Mouse (Mus musculus) liver, embryonic 15.5 days (tissue): ENCODE data around the gene E130309D02Rik. TPM values are rescaled to one million over a fixed set of nuclear protein-coding genes. Genes with fewer than 3 reads are reported as not detected.

Source experiments
- ATAC-seq: fragments of 200-750 bp; cut with Nextera tagmentation; 2 replicates; pipeline ENCODE4 v1.8.0; 2017; ENCODE audit warnings: moderate number of reproducible peaks, mild to moderate bottlenecking, moderate library complexity; ENCODE audit not compliant: insufficient read depth
- H3K27ac ChIP-seq: fragments of 300-500 bp; sonication (generic); replicated peaks from 2 replicates; pipeline ENCODE4 v1.5.1; 2015; ENCODE audit warnings: mild to moderate bottlenecking, inconsistent platforms
- H3K27me3 ChIP-seq: fragments of 300-500 bp; sonication (generic); 2 replicates; pipeline ENCODE4 v1.6.1; 2015; ENCODE audit warnings: mild to moderate bottlenecking, inconsistent platforms
- H3K36me3 ChIP-seq: fragments of 300-500 bp; sonication (generic); replicated peaks from 2 replicates; pipeline ENCODE4 v1.6.1; 2015; ENCODE audit warnings: moderate library complexity, mild to moderate bottlenecking, inconsistent platforms
- H3K4me1 ChIP-seq: fragments of 300-500 bp; sonication (generic); replicated peaks from 2 replicates; pipeline ENCODE4 v1.6.1; 2015; ENCODE audit warnings: inconsistent platforms
- H3K4me2 ChIP-seq: fragments of 300-500 bp; sonication (generic); 2 replicates; pipeline ENCODE4 v1.6.1; 2015; ENCODE audit warnings: moderate library complexity, mild to moderate bottlenecking, inconsistent platforms
- H3K4me3 ChIP-seq: fragments of 300-500 bp; sonication (generic); replicated peaks from 2 replicates; pipeline ENCODE4 v1.5.1; 2015; ENCODE audit warnings: mild to moderate bottlenecking, inconsistent platforms
- H3K9ac ChIP-seq: fragments of 300-500 bp; sonication (generic); 2 replicates; pipeline ENCODE4 v1.6.1; 2015; ENCODE audit warnings: moderate library complexity, mild to moderate bottlenecking, inconsistent platforms
- H3K9me3 ChIP-seq: fragments of 300-500 bp; sonication (generic); replicated peaks from 2 replicates; pipeline ENCODE4 v1.6.1; 2016; ENCODE audit warnings: inconsistent platforms
- WGBS: fragments of 180-500 bp; shearing (Covaris S2); methylation state at CpG from one replicate; pipeline ENCODE4 v1.1.7; 2015; ENCODE audit warnings: mixed read lengths; ENCODE audit not compliant: insufficient replicate concordance; 5-methylcytosine and 5-hydroxymethylcytosine counted together
- polyA plus RNA-seq: library from polyadenylated mRNA; unstranded; fragments of >200 nt; fragmentation: Nextera tagmentation; extraction: Ambion mirVana; gene quantifications from 2 replicates; pipeline ENCODE4 v1.2.1, GENCODE M21; 2015

The E130309D02Rik gene
- polyA plus RNA-seq, 1 experiment from 2014 or later, result 21.8 TPM

DNA sequence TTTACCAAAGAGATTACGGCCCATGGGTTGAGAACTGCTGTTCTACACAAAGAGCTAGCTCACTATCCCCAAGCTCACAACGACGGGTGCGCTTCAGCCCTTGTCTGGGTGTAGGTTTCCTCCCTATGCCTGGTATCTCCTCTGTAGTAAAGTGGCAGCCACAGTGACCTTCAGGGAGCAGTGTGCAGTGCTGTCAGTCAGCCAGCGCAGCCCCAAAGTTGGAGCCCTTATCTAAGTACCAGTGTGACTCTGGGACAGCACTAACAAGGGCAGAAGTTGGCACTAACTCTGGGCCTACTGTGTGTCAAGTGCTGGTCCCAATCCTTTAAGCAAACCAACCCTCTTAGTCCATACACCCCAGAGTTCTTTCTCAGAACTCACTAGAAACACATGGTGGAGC is 6.3 kb downstream of the E130309D02Rik start:
- Histone ChIP-seq H3K27ac (no peak overlapping the region), H3K9me3 (no peaks in the 10 kb centered on the region), H3K27me3 (no peaks in the 10 kb centered on the region), H3K4me3 (no peak overlapping the region), H3K4me2 (no peak overlapping the region), H3K36me3 (peaks cover 97% of the 10 kb centered on the region), H3K9ac (no peak overlapping the region), H3K4me1 (peaks cover 30% of the 10 kb centered on the region)
- ATAC-seq, result no peak
- 89% methylated on average over 5 of the region's 5 CpGs for WGBS

DNA sequence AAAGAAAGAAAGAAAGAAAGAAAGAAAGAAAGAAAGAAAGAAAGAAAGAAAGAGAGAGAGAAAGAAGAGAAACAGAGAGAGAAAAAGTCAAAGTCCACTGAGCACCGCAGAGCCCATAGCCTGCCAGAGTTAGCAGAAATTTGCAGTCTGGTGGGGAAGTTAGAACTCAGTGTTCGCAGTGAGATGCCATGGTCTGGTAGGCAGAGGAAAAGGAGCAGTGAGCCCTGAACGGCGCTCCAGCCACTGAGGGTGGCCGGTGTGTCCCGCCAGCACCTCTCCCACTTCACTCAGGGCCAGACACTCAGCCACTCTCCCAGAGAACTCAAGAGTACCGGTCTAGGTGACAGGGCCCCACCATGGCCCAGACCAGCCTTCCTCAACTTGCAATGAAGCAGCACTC is 10.9 kb downstream of the E130309D02Rik start:
- Histone ChIP-seq H3K27ac (no peak overlapping the region), H3K4me1 (no peaks in the 10 kb centered on the region), H3K27me3 (no peaks in the 10 kb centered on the region), H3K9ac (no peak overlapping the region), H3K4me2 (no peak overlapping the region), H3K36me3 (peaks cover 98% of the 10 kb centered on the region), H3K4me3 (no peak overlapping the region), H3K9me3 (no peaks in the 10 kb centered on the region)
- 89% methylated on average over 7 of the region's 7 CpGs for WGBS
- ATAC-seq, result no peak

DNA sequence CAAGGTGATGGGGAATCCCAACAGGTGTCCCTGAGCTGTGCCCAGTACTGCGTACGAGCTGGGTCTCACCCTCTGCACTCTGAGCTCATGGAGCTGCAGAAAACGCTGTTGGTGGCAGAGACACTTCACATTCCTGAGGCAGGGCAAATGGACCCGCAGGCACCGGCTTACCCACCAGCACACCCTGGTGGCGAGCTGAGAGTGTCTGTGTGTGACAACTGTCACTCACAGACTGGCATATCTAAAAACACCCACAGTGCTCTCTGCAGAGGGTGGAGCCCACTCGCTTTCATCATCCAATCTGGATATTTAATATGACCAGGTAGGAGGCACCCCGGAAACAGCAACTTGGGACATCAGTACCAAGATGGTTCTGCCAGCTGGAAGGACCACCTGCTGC is 13.9 kb downstream of the E130309D02Rik start:
- no peak for ATAC-seq
- WGBS, result 71% methylated on average over 8 of the region's 8 CpGs
- Histone ChIP-seq H3K4me3 (no peak overlapping the region), H3K36me3 (peaks cover 69% of the 10 kb centered on the region), H3K9me3 (no peaks in the 10 kb centered on the region), H3K9ac (no peak overlapping the region), H3K27me3 (no peaks in the 10 kb centered on the region), H3K4me2 (no peak overlapping the region), H3K27ac (no peak overlapping the region), H3K4me1 (no peaks in the 10 kb centered on the region)

DNA sequence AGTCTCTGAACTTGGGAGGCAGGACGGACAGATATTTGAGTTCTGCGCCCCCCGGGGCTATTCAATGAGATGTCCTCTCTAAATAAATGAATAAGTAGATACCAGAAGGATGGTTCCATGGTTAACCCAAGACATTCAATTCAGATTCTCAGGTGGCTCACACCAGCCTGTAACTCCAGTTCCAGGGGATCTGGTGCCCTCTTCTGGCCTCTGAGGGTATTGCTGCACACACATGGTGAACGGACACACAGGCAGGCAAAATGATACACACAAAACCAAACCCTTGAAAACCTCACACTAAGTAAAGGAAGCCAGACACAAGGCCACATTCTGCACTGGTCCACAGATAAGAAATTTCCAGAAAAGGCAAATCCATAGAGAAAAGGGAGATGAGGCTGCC is 15.5 kb downstream of the E130309D02Rik start:
- no peak overlapping the region for H3K9ac ChIP-seq
- H3K9me3 ChIP-seq, result no peaks in the 10 kb centered on the region
- no peaks in the 10 kb centered on the region; the same call in 1 of the 2 replicates for H3K27me3 ChIP-seq
- ATAC-seq, result no peak
- no peak overlapping the region for H3K4me3 ChIP-seq
- H3K4me1 ChIP-seq, result no peaks in the 10 kb centered on the region
- no peak overlapping the region for H3K27ac ChIP-seq
- peaks cover 53% of the 10 kb centered on the region for H3K36me3 ChIP-seq
- 83% methylated on average over 4 of the region's 4 CpGs for WGBS
- no peak overlapping the region for H3K4me2 ChIP-seq

DNA sequence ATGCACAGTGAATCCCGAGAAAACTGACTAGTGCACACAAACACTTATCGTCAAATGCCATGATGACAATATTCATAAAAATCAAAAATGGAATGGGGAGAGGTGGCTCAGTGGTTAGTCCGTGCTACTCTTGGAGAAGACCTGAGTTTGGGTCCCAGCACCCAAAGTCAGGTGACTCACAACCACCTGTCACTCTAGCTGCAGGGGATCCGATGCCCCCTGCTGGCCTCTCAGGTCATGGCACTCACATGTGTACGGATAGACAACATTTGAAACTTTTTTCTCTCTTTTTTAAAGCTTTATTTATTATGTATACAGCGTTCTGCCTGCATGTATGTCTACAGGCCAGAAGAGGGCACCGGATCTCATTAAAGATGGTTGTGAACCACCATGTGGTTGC is 16.8 kb downstream of the E130309D02Rik start:
- H3K9me3 ChIP-seq, result no peaks in the 10 kb centered on the region
- no peak overlapping the region for H3K9ac ChIP-seq
- no peak for ATAC-seq
- no peaks in the 10 kb centered on the region for H3K4me1 ChIP-seq
- H3K36me3 ChIP-seq, result peaks cover 43% of the 10 kb centered on the region
- no peak overlapping the region for H3K4me3 ChIP-seq
- WGBS, result 82% methylated on average over 7 of the region's 7 CpGs
- H3K27me3 ChIP-seq, result peaks cover 13% of the 10 kb centered on the region
- no peak overlapping the region for H3K4me2 ChIP-seq
- H3K27ac ChIP-seq, result no peak overlapping the region

DNA sequence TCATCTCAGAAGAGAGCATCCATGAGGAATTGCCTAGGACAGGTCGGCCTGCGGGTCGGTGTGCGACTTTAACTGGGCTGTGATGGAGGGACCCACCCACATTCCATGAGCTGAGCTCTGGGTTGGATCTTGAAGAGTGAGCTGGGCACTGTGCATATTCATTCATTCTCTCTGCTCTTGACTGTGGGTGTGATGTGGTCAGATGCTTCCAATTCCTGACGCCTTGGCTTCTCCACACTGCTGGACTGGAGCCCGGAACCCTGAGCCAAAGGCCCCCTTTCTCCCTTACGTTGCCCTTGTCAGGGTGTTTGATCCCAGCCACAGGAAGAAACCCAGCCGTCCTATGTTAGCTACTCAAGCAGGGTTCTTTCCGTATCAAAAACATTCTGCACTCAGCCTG is 17.2 kb downstream of the E130309D02Rik start:
- ATAC-seq, result no peak
- Histone ChIP-seq H3K9ac (no peak overlapping the region), H3K4me3 (no peak overlapping the region), H3K9me3 (no peaks in the 10 kb centered on the region), H3K4me2 (no peak overlapping the region), H3K27ac (no peak overlapping the region), H3K4me1 (no peaks in the 10 kb centered on the region), H3K36me3 (peaks cover 38% of the 10 kb centered on the region), H3K27me3 (peaks cover 17% of the 10 kb centered on the region)
- 84% methylated on average over 9 of the region's 9 CpGs for WGBS

DNA sequence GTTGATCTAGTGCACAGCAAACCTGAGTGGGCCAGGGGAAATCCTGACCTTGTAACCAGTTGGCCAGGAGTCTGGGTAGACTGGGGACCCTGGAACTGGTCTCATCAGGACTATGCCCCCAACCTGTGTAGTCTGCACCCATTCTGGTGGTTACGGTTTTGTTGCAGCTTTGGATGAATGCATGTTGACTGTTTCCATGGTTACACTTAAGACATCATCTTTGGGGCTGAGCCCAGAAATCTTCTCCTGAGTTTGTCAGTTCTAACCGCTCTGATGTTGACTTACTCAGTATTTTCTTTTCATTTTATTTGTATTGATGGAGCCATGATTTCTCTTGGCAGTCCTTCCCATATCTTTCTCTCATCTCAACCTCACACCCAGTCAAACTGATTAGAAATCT is 19.8 kb downstream of the E130309D02Rik start:
- Histone ChIP-seq H3K36me3 (peaks cover 12% of the 10 kb centered on the region), H3K9me3 (no peaks in the 10 kb centered on the region), H3K4me2 (no peak overlapping the region), H3K4me3 (no peak overlapping the region), H3K27me3 (peaks cover 43% of the 10 kb centered on the region), H3K9ac (no peak overlapping the region), H3K27ac (no peak overlapping the region), H3K4me1 (no peaks in the 10 kb centered on the region)
- WGBS, result 78% methylated on average over 2 of the region's 2 CpGs
- ATAC-seq, result no peak

DNA sequence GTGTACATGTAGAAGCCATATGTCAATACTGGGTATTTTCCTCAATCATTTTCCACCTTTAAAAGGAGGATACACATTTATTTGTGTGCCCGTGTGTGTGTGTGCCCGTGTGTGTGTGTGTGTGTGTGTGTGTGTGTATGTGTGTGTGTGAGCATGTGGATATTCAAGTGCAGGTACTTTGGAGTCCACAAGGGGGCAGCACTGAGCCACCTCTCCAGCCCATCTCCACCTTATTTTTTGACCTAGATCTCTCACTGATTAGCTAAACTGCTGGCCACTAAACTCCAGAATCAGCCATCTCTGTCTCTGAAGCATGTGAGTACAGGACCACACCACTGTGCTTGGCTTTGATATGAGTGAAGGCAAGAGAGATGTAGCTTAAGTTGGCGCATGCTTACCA is 20.3 kb downstream of the E130309D02Rik start:
- H3K27ac ChIP-seq, result no peak overlapping the region
- H3K4me1 ChIP-seq, result no peaks in the 10 kb centered on the region
- H3K9ac ChIP-seq, result no peak overlapping the region
- no peak overlapping the region for H3K4me2 ChIP-seq
- 67% methylated on average over 3 of the region's 3 CpGs for WGBS
- H3K4me3 ChIP-seq, result no peak overlapping the region
- no peak for ATAC-seq
- no peaks in the 10 kb centered on the region for H3K9me3 ChIP-seq
- peaks cover 7% of the 10 kb centered on the region for H3K36me3 ChIP-seq
- H3K27me3 ChIP-seq, result peaks cover 48% of the 10 kb centered on the region

DNA sequence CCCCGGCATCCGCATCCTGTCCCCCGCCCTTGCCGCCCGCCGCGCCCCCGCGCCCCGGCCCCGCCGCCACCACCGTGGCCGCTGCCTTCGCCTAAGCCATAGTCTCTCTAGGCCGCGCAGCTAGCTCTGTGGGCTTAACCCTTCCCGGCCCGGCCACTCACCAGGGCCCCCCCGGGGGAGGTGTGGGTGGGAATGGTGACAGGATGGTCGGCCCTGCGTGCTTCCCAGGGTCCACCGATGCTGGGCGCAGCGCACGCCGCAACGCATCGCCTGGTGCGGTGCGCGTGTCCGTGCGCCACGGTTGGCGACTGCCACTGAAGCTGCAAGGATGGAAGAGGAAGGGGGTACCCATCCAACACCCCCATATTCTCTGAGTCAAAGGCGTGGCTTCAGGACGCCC is 21.8 kb downstream of the E130309D02Rik start, which contains the start of gene Zfp853:
Gene Zfp853, minus strand, starts transcription at position 220 of the 400 bp plus-strand sequence.
- H3K9me3 ChIP-seq, result no peaks in the 10 kb centered on the region
- peak within 1 kb of the TSS; percentile 46 for H3K4me2 ChIP-seq
- H3K27ac ChIP-seq, result no peak within 1 kb of the TSS
- peak within 1 kb of the TSS; percentile 31 for H3K4me3 ChIP-seq
- peaks cover 2% of the 10 kb centered on the region; the same call in 1 of the 2 replicates for H3K4me1 ChIP-seq
- H3K9ac ChIP-seq, result no peak within 1 kb of the TSS
- no peak for ATAC-seq
- H3K36me3 ChIP-seq, result no peaks in the 10 kb centered on the region
- 6% methylated on average over 38 of the region's 38 CpGs for whole genome bisulfite sequencing
- H3K27me3 ChIP-seq, result peaks cover 62% of the 10 kb centered on the region

DNA sequence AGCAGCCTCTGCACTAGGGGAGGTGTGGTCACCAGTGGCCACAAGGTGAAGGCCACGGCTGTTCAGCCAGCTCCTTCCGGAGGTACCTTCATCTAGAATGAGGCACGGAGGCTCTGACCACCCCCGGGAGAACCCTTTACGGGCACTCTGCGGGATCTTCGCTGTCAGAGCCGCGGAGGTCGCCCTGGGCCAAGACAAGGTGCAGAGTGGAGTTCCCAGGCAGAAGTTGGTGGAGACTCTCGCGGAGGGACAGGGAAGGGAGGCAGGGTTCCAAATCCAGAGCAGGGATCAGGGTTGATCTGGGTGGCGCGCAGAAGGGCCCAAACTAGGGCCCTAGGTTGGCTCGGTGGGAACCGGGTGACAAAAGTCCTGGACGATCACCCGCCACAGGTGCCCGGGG is 22.3 kb downstream of the E130309D02Rik start:
- Histone ChIP-seq H3K36me3 (no peaks in the 10 kb centered on the region), H3K4me3 (peak overlapping the region; percentile 31), H3K9me3 (no peaks in the 10 kb centered on the region), H3K4me2 (peak overlapping the region; percentile 46), H3K4me1 (peaks cover 7% of the 10 kb centered on the region), H3K27me3 (peaks cover 68% of the 10 kb centered on the region), H3K9ac (no peak overlapping the region), H3K27ac (no peak overlapping the region)
- no peak for ATAC-seq
- 2% methylated on average over 19 of the region's 19 CpGs for WGBS

DNA sequence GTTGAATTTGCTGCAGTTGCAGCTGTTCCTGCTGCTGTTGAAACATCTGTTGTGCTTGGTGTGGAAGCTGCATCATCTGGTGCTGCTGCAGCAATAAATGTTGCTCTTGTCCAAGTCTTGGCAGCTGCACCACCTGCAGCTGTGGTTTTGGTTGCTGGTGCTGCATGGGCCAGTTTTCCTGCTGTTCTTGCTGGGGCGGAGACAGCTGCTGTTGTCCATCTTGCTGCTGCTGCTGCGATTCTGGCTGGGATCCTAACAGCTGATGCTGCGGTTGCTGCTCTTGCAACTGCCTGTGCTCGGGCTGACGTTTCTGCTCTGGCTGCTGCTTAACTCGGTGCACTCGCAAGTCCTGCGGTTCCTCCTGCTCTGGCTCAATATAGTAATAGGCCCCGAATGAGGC is 25.9 kb downstream of the E130309D02Rik start:
- no peak overlapping the region for H3K4me2 ChIP-seq
- no peak for ATAC-seq
- peaks cover 16% of the 10 kb centered on the region for H3K4me1 ChIP-seq
- H3K27me3 ChIP-seq, result peaks cover 96% of the 10 kb centered on the region
- H3K9me3 ChIP-seq, result no peaks in the 10 kb centered on the region
- no peak overlapping the region for H3K27ac ChIP-seq
- no peak overlapping the region for H3K9ac ChIP-seq
- H3K4me3 ChIP-seq, result no peak overlapping the region
- no peaks in the 10 kb centered on the region for H3K36me3 ChIP-seq
- 53% methylated on average over 9 of the region's 9 CpGs for whole genome bisulfite sequencing

DNA sequence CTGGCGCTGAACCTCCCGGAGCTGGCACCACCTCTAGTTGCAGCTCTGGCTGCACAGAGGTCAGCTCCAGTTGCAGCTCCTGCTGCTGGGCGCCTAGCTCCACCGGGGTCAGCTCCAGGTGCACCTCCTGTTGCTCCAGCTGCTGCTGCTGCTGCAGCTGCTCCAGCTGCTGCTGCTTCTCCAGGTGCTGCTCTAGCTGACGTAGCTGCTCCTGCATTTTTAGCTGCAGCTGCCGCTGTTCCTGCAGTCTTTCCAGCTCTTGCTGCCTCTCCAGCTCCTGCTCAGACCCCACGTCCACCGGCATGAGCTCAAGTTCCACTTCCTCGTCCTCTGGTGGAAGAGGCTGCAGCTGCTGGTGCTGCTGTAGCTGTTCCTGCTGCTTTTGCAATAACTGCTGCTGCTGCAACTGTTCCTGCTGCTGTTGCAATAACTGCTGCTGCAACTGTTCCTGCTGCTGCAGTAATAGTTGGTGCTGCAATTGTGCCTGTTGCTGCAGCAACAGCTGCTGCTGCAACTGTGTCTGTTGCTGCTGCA is 26.7 kb downstream of the E130309D02Rik start:
- WGBS, result 8% methylated on average over 9 of the region's 9 CpGs
- no peak for ATAC-seq
- no peak overlapping the region for H3K27ac ChIP-seq
- no peaks in the 10 kb centered on the region for H3K9me3 ChIP-seq
- no peak overlapping the region for H3K9ac ChIP-seq
- H3K4me2 ChIP-seq, result peak overlapping the region; percentile 55
- peak overlapping the region; percentile 31 for H3K4me3 ChIP-seq
- peaks cover 87% of the 10 kb centered on the region for H3K27me3 ChIP-seq
- H3K36me3 ChIP-seq, result no peaks in the 10 kb centered on the region
- peaks cover 16% of the 10 kb centered on the region for H3K4me1 ChIP-seq
